Mouse (Mus musculus) embryonic facial prominence, embryonic 10.5 days (tissue): ENCODE data around the gene Cmtm8. TPM values are rescaled to one million over a fixed set of nuclear protein-coding genes. Genes with fewer than 3 reads are reported as not detected.

ENCODE experiments used
- DNase-seq: peaks from one replicate; pipeline ENCODE4 v3.0.0-alpha.2; 2017; ENCODE audit warnings: low spot score
- H3K27ac ChIP-seq: fragments of 300-500 bp; sonication (generic); replicated peaks from 2 replicates; pipeline ENCODE4 v1.5.1; 2016; ENCODE audit warnings: mild to moderate bottlenecking
- H3K27me3 ChIP-seq: fragments of 300-500 bp; sonication (generic); replicated peaks from 2 replicates; pipeline ENCODE4 v1.6.1; 2016; ENCODE audit warnings: low read depth, mild to moderate bottlenecking; ENCODE audit not compliant: poor library complexity, severe bottlenecking
- H3K36me3 ChIP-seq: fragments of 300-500 bp; sonication (generic); replicated peaks from 2 replicates; pipeline ENCODE4 v1.6.1; 2016; ENCODE audit warnings: mild to moderate bottlenecking, moderate library complexity
- H3K4me1 ChIP-seq: fragments of 300-500 bp; sonication (generic); 2 replicates; pipeline ENCODE4 v1.6.1; 2016
- H3K4me3 ChIP-seq: fragments of 300-500 bp; sonication (generic); 2 replicates; pipeline ENCODE4 v1.5.1; 2016; ENCODE audit warnings: mild to moderate bottlenecking, moderate library complexity
- H3K9me3 ChIP-seq: fragments of 300-500 bp; sonication (generic); 2 replicates; pipeline ENCODE4 v1.6.1; 2016; ENCODE audit warnings: mild to moderate bottlenecking
- WGBS: fragments of 180-500 bp; shearing (Covaris S2); methylation state at CpG from one replicate; pipeline ENCODE4 v1.1.7; 2016; 5-methylcytosine and 5-hydroxymethylcytosine counted together
- polyA plus RNA-seq: library from polyadenylated mRNA; unstranded; fragments of >200 nt; fragmentation: Nextera tagmentation; extraction: Ambion mirVana; gene quantifications from 2 replicates; pipeline ENCODE4 v1.2.1, GENCODE M21; 2016

Cmtm8 gene
- polyA plus RNA-seq, 1 experiment from 2014 or later: 21.3 TPM

- Histone ChIP-seq H3K27me3 (no peaks in the 10 kb centered on the region), H3K36me3 (peaks cover 44% of the 10 kb centered on the region), H3K9me3 (no peaks in the 10 kb centered on the region), H3K4me1 (peaks cover 17% of the 10 kb centered on the region), H3K4me3 (no peak overlapping the region), H3K27ac (no peak overlapping the region)
- WGBS: 88% methylated on average over 9 of the region's 9 CpGs
- DNase-seq: no peak
Observed at GRCm38 (mm10) chr9:114740336-114740735, 103.6 kb downstream of the Cmtm8 start.

Other genes starting within 250 kb of the Cmtm8 start
- 73.2 and 74.3 TPM in 2 replicates for gene Cnot10, start 204.0 kb downstream of the Cmtm8 start, polyA plus RNA-seq
- gene Dync1li1, start 155.4 kb downstream of the Cmtm8 start, polyA plus RNA-seq: 84.4 and 89.6 TPM in 2 replicates
- 29.5 and 32.8 TPM in 2 replicates for gene Cmtm6, start 113.0 kb downstream of the Cmtm8 start, polyA plus RNA-seq
- gene Cmtm7, start 62.3 kb downstream of the Cmtm8 start, polyA plus RNA-seq: 88.0 and 93.2 TPM in 2 replicates
- gene Gpd1l, start 89.8 kb upstream of the Cmtm8 start, polyA plus RNA-seq: 14.8 and 15.2 TPM in 2 replicates
- 1.1 and 1.3 TPM in 2 replicates for gene Osbpl10, start 134.4 kb upstream of the Cmtm8 start, polyA plus RNA-seq
- gene Rps27rt, start 138.6 kb upstream of the Cmtm8 start, polyA plus RNA-seq: 232 and 250 TPM in 2 replicates